Mouse (Mus musculus) hindbrain, embryonic 15.5 days (tissue): ENCODE data around the gene Cd302. TPM values are rescaled to one million over a fixed set of nuclear protein-coding genes. Genes with fewer than 3 reads are reported as not detected.

Experiments used
- ATAC-seq: fragments of 200-750 bp; cut with Nextera tagmentation; 2 replicates; pipeline ENCODE4 v1.8.0; 2017; ENCODE audit warnings: low read depth, moderate number of reproducible peaks, moderate TSS enrichment; ENCODE audit not compliant: low FRiP score
- H3K27ac ChIP-seq: fragments of 300-500 bp; sonication (generic); replicated peaks from 2 replicates; pipeline ENCODE4 v1.5.1; 2015; ENCODE audit warnings: mild to moderate bottlenecking, inconsistent platforms
- H3K27me3 ChIP-seq: fragments of 300-500 bp; sonication (generic); 2 replicates; pipeline ENCODE4 v1.6.1; 2015; ENCODE audit warnings: control low read depth, inconsistent platforms
- H3K36me3 ChIP-seq: fragments of 300-500 bp; sonication (generic); 2 replicates; pipeline ENCODE4 v1.6.1; 2015; ENCODE audit warnings: control low read depth, inconsistent platforms
- H3K4me1 ChIP-seq: fragments of 300-500 bp; sonication (generic); replicated peaks from 2 replicates; pipeline ENCODE4 v1.6.1; 2015; ENCODE audit warnings: control low read depth, inconsistent platforms
- H3K4me2 ChIP-seq: fragments of 300-500 bp; sonication (generic); 2 replicates; pipeline ENCODE4 v1.6.1; 2015; ENCODE audit warnings: moderate library complexity, mild to moderate bottlenecking, inconsistent platforms
- H3K4me3 ChIP-seq: fragments of 300-500 bp; sonication (generic); 2 replicates; pipeline ENCODE4 v1.5.1; 2015; ENCODE audit warnings: mild to moderate bottlenecking, inconsistent platforms
- H3K9ac ChIP-seq: fragments of 300-500 bp; sonication (generic); 2 replicates; pipeline ENCODE4 v1.6.1; 2015; ENCODE audit warnings: inconsistent platforms
- H3K9me3 ChIP-seq: fragments of 300-500 bp; sonication (generic); 2 replicates; pipeline ENCODE4 v1.6.1; 2016; ENCODE audit warnings: control low read depth, inconsistent platforms
- WGBS: fragments of 180-500 bp; shearing (Covaris S2); methylation state at CpG from one replicate; pipeline ENCODE4 v1.1.7; 2015; 5-methylcytosine and 5-hydroxymethylcytosine counted together
- polyA plus RNA-seq: library from polyadenylated mRNA; unstranded; fragments of >200 nt; fragmentation: Nextera tagmentation; extraction: Ambion mirVana; gene quantifications from 2 replicates; pipeline ENCODE4 v1.2.1, GENCODE M21; 2015

Cd302 gene
- 15.9 and 17.5 TPM in 2 replicates for polyA plus RNA-seq

DNA sequence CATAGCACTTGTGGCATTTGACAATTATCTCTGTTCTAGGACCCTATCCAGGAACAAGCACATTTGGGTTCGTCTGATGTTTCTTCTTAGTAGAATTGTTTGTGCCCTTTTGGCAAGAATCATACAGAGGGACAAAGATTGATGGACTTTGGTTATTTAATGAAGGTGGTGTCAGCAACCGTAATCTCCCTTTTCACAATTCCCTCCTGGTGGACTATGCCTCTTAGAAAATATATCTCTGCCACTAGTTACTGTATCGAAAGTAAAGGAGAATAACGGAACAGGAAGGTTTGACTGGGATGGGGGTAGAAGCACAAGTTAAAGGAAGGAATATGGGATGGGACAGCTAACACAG lies at the start of gene Cd302:
TSS of gene Cd302 (minus strand) at position 22 of the 355 bp plus-strand sequence.
- peak within 1 kb of the TSS; percentile 54 for H3K9ac ChIP-seq

DNA sequence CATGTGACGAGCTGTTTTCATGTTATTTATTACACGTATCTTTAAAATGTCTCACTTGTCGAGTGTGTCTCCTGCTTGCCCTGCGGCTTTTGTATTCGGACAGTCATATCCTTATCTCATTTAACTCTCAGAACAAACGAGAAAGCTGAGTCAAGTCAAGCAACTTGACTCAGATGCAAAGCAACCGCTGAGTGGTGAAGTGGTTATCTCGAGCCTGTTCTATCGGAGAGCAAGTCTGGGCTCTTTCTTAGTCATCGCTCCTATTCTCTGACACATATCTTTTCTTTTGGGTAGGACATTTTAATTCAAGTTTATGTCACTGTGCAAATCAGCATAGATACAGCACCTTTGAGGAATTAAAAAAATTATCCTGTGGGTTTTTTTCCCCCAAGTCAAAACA lies 44.4 kb upstream of the Cd302 start:
- Histone ChIP-seq H3K36me3 (no peaks in the 10 kb centered on the region), H3K27ac (no peak overlapping the region), H3K9ac (no peak overlapping the region), H3K9me3 (no peaks in the 10 kb centered on the region), H3K27me3 (no peaks in the 10 kb centered on the region), H3K4me2 (no peak overlapping the region), H3K4me3 (no peak overlapping the region), H3K4me1 (no peaks in the 10 kb centered on the region)
- ATAC-seq: no peak
- WGBS: 95% methylated on average over 10 of the region's 10 CpGs

More for the DNA sequence above, at the start of gene Cd302:
- H3K4me2 ChIP-seq: peak within 1 kb of the TSS; percentile 97
- no peaks in the 10 kb centered on the region for H3K9me3 ChIP-seq
- no peak within 1 kb of the TSS for H3K27ac ChIP-seq
- no peak for ATAC-seq
- WGBS: 56% methylated on average over 4 of the region's 4 CpGs
- H3K27me3 ChIP-seq: peaks cover 13% of the 10 kb centered on the region
- peaks cover 17% of the 10 kb centered on the region for H3K4me1 ChIP-seq
- no peaks in the 10 kb centered on the region for H3K36me3 ChIP-seq
- H3K4me3 ChIP-seq: peak within 1 kb of the TSS; percentile 48

DNA sequence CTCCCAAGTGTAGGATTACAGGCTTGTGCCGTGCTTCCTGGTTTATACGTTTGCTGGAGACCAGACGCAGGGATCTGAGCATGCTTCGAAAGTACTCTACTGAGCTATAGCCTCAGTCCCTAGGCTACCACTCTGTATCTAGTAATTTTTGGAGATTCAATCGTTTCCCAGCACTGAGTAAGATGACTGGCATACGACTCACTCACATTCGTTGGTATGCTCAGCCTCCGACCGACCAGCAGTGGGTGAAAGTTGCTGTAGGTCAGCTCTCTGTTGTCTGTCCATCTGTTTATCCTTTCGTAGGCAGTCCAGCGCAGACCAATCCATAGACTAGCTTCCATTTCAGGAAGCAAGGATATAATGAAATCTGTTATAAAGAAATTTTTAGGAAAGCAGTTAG lies 43.3 kb upstream of the Cd302 start:
- no peak overlapping the region for H3K4me3 ChIP-seq
- 90% methylated on average over 11 of the region's 11 CpGs for WGBS

DNA sequence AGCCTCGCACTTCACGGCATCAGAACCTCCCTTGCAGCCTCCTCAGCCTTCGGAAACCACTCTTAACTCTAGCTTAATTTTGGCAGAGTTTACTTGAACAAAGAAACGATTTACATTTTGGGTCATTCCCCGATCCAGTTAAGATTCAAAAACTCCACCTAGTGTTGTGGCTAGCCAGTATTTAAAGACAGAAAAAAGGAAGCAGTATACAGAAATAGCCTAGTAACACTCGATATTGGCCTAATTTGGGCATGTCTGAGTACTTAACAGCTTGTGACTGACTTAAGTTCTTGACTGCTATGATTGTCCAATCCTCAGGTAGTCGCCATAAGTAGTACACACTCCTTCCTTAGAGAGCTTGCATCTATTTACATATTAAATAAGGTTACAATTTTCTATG lies 42.7 kb upstream of the Cd302 start:
- Histone ChIP-seq H3K36me3 (no peaks in the 10 kb centered on the region), H3K4me2 (no peak overlapping the region), H3K4me1 (no peaks in the 10 kb centered on the region), H3K27ac (no peak overlapping the region), H3K9ac (no peak overlapping the region), H3K4me3 (no peak overlapping the region), H3K9me3 (no peaks in the 10 kb centered on the region), H3K27me3 (no peaks in the 10 kb centered on the region)
- 93% methylated on average over 7 of the region's 7 CpGs for WGBS
- ATAC-seq: no peak

More for the DNA sequence above, 43.3 kb upstream of the Cd302 start:
- Histone ChIP-seq H3K27me3 (no peaks in the 10 kb centered on the region), H3K4me2 (no peak overlapping the region), H3K36me3 (no peaks in the 10 kb centered on the region), H3K9me3 (no peaks in the 10 kb centered on the region), H3K9ac (no peak overlapping the region), H3K4me1 (no peaks in the 10 kb centered on the region), H3K27ac (no peak overlapping the region)
- ATAC-seq: no peak

DNA sequence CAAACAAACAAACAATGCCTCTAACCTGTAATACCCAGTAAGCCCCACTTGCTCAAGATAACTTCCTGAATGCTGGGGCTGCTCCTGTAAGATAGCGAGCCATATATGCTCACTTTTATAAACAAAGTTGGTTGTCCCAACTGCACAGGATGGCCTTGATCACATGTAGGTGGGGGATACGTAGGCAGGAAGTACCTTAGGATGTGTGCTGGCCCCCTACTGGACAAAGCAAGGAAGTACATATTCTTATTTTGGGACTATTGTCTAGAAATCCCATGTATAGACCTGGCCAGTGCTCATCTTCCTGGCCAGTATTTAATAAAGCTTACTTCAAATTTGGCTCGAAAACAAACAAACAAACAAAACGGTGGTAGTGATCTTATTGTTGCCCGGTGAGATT lies 39.1 kb upstream of the Cd302 start:
- ATAC-seq: no peak
- H3K36me3 ChIP-seq: no peaks in the 10 kb centered on the region
- H3K4me1 ChIP-seq: no peaks in the 10 kb centered on the region
- no peak overlapping the region for H3K4me2 ChIP-seq
- no peaks in the 10 kb centered on the region for H3K27me3 ChIP-seq
- no peaks in the 10 kb centered on the region for H3K9me3 ChIP-seq
- H3K4me3 ChIP-seq: no peak overlapping the region
- H3K9ac ChIP-seq: no peak overlapping the region
- H3K27ac ChIP-seq: no peak overlapping the region
- 87% methylated on average over 5 of the region's 5 CpGs for WGBS

DNA sequence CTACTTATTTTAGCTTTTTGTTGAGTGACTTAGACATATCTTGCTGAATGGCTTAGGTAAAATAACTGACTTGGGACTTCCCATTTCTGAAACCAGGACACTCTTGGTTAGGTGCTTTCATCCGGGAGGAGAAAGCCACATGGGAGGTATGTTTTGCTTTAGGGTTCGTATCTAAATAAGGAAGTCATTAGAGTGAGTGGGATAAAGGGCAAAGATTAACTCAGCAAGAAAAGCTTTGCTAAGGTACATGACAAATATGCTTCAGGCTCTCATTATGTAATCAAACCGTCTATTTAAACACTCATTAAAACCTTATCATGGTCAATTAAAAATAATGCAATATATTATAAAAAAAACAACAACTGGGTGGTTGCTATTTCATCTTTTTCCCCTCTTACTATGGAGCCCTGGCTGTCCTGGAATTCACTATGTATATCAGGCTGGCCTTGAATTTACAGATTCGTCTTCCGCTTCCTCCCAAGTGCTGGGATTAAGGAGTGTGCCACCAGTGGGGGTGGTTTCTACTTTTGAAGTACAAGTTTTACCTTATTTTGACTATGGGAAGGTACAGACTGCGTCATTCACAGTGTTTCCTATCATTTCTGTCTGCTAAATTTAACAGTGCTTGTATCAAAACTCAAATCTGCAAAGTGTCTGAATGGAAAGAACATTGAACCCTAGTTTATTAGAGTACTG lies 37.9 kb upstream of the Cd302 start:
- no peaks in the 10 kb centered on the region for H3K4me1 ChIP-seq
- H3K4me2 ChIP-seq: no peak overlapping the region
- H3K4me3 ChIP-seq: no peak overlapping the region
- no peaks in the 10 kb centered on the region for H3K36me3 ChIP-seq
- no peak overlapping the region for H3K9ac ChIP-seq
- H3K9me3 ChIP-seq: no peaks in the 10 kb centered on the region
- no peak for ATAC-seq
- H3K27ac ChIP-seq: no peak overlapping the region
- H3K27me3 ChIP-seq: no peaks in the 10 kb centered on the region
- WGBS: 79% methylated on average over 6 of the region's 6 CpGs

DNA sequence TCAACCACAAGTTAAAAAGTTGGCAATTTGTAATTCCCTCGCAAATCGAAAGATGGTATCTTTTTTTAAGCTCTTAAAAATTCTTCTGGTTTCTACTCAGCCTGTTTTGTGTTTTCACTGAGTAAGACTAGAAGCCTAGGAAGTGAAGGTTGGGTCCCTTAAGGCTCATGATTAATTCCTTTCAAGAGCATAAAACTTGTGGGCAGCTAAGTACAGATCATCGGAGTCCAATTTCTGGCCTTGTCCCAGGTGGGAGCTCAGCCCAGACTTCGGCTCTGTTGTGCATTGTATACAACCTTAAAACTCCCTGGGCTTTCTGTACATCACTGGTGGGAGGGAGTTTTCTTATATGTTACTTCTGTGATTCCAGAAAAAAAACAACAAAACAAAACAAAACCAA lies 19.5 kb upstream of the Cd302 start:
- Histone ChIP-seq H3K36me3 (no peaks in the 10 kb centered on the region), H3K4me2 (no peak overlapping the region), H3K27me3 (no peaks in the 10 kb centered on the region), H3K4me3 (no peak overlapping the region), H3K4me1 (no peaks in the 10 kb centered on the region), H3K27ac (no peak overlapping the region), H3K9me3 (no peaks in the 10 kb centered on the region), H3K9ac (no peak overlapping the region)
- no peak for ATAC-seq
- 88% methylated on average over 4 of the region's 4 CpGs for WGBS

DNA sequence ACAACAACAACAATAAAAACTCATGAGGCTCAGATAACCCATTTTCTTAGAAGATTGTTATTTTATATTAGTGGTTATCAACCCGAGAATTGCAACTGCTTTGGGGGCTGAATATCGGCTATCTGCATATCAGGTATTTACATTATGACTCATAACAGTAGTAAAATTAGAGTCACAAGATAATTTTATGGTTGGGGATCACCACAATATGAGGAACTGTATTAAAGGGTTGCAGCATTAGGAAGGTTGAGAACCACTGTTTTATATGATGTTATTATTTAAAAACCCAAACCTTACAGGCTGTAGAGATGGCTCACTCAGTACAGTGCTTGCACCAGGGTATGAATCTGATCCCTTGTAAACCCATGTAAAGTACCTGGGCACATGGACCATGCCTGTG lies 15.0 kb upstream of the Cd302 start:
- Histone ChIP-seq H3K9ac (no peak overlapping the region), H3K36me3 (no peaks in the 10 kb centered on the region), H3K27ac (no peak overlapping the region), H3K9me3 (0 out of 2 replicates have a peak, but pooled peaks cover 5% of the 10 kb centered on the region), H3K4me3 (no peak overlapping the region), H3K4me2 (no peak overlapping the region), H3K4me1 (no peaks in the 10 kb centered on the region), H3K27me3 (no peaks in the 10 kb centered on the region)
- WGBS: 94% methylated on average over 2 of the region's 2 CpGs
- ATAC-seq: no peak

DNA sequence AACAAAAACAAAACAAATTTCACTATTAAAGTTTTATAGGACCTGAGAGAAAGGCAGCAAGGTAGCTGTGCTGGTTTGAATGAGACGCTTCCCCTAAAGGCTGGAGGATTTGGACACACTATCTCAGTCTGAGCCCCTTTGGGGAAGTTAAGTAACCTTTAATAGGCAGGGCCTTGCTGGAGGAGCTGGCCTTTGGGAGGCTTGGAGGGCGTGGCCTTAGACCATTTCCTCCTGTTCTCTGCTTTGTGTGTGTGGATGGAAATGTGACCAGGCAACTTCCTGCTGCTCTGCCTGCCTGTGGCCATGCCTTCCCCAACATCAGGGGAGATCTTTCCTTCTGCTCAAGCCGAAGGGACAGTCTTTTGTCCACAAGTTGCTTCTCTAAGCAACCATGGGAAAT lies 14.0 kb upstream of the Cd302 start:
- 78% methylated on average over 3 of the region's 3 CpGs for WGBS

DNA sequence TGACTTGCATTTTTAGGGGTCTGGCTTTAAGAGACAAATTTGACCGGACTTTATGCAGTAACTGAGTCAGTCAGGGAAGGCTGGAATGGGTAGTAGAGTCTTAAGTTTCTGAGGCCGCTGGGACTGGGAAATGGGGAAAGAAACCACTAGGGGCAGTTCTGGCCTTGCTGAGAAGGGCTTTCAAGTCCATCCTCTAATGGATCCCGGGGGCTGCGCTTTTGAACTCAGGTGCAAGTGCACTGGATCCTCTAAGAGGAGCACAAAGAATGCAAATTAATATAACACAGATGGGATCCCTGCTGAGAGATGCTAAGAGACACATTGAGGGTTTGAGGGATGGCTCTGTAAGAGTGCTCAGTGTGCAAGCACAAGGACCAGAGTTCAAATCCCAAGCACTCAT lies 7.1 kb upstream of the Cd302 start:
- H3K4me2 ChIP-seq: no peak overlapping the region
- no peaks in the 10 kb centered on the region for H3K4me1 ChIP-seq
- no peaks in the 10 kb centered on the region for H3K27me3 ChIP-seq
- H3K9me3 ChIP-seq: 0 out of 2 replicates have a peak, but pooled peaks cover 5% of the 10 kb centered on the region
- H3K27ac ChIP-seq: no peak overlapping the region
- H3K4me3 ChIP-seq: no peak overlapping the region
- no peak for ATAC-seq
- H3K9ac ChIP-seq: no peak overlapping the region
- 88% methylated on average over 4 of the region's 4 CpGs for WGBS
- H3K36me3 ChIP-seq: no peaks in the 10 kb centered on the region

More for the DNA sequence above, 14.0 kb upstream of the Cd302 start:
- Histone ChIP-seq H3K36me3 (no peaks in the 10 kb centered on the region), H3K9ac (no peak overlapping the region), H3K4me2 (no peak overlapping the region), H3K4me1 (no peaks in the 10 kb centered on the region), H3K4me3 (no peak overlapping the region), H3K9me3 (0 out of 2 replicates have a peak, but pooled peaks cover 5% of the 10 kb centered on the region), H3K27me3 (no peaks in the 10 kb centered on the region), H3K27ac (no peak overlapping the region)
- no peak for ATAC-seq

DNA sequence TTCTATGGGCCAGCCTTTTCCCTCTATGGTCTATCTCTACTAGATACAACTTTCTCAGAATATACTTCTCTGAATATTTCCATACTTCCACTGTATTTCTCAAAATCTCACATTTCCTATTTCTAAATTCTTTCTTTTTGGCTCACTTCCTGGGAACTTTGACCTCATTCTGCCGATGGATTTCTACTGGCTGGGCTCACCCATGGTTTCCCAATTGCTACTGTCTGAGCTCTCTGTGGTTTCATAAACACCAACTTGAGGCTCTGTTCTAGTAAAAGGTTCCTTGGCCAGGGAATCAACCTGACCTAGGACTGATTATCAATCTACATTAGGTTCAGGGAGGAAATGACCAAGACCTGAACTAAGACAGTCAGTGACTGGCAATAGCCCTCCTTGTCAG lies 5.2 kb upstream of the Cd302 start:
- H3K4me2 ChIP-seq: no peak overlapping the region
- peaks cover 2% of the 10 kb centered on the region for H3K4me1 ChIP-seq
- no peaks in the 10 kb centered on the region for H3K9me3 ChIP-seq
- no peak overlapping the region for H3K9ac ChIP-seq
- no peak overlapping the region for H3K27ac ChIP-seq
- WGBS: 73% methylated on average over 1 of the region's 1 CpGs
- H3K4me3 ChIP-seq: no peak overlapping the region
- no peaks in the 10 kb centered on the region for H3K36me3 ChIP-seq
- peaks cover 11% of the 10 kb centered on the region for H3K27me3 ChIP-seq
- ATAC-seq: no peak

DNA sequence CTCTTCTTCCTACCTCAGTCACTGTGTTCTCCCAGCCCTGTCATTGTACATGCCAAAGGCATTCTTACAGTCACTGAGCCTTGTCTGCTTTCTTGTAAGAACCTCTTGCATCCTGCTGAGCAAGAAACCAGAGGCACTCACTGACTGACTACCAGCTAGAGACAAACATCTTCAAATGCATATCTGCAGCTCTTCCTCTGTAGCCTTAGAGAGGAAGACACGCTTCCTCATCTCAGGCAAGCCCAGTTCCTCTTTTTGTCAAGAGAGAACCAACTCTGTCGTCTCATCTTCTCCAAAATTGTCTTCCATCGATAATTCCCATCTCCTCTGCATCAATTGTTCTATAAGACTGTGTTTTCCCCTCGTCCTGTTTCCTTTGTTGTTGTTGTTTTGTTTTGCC lies 4.3 kb upstream of the Cd302 start:
- Histone ChIP-seq H3K27me3 (peaks cover 13% of the 10 kb centered on the region), H3K4me1 (peaks cover 10% of the 10 kb centered on the region), H3K36me3 (no peaks in the 10 kb centered on the region), H3K4me2 (no peak overlapping the region), H3K9ac (no peak overlapping the region), H3K9me3 (no peaks in the 10 kb centered on the region), H3K27ac (no peak overlapping the region), H3K4me3 (no peak overlapping the region)
- ATAC-seq: no peak
- 86% methylated on average over 4 of the region's 4 CpGs for WGBS

DNA sequence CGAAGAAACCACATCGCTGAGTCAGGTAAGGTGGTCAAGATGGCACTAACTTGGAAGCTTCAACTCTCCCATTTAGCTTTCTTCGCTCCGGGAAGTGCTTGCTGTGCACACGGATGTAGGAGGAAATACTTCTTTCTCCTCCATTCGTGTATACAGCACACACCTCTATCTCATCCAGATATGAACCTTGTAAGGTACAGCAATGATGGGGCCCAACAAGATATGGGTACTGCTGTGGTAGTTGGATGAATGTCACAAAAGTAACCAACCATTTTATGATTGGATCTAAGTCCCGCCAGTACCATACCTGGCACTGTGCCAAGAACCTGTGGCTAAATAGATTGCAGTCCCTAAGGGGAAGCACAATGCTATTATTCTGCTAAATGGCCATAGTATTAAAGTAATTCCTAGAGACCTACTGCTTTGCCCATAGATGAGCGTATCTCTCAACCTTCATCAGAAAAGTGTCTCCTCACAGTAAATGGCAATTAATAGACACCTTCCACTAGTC lies 874 bp upstream of the Cd302 start:
- H3K9ac ChIP-seq: no peak overlapping the region
- ATAC-seq: no peak
- H3K4me3 ChIP-seq: no peak overlapping the region
- no peak overlapping the region for H3K27ac ChIP-seq
- WGBS: 83% methylated on average over 8 of the region's 8 CpGs
- H3K4me1 ChIP-seq: peaks cover 17% of the 10 kb centered on the region
- no peaks in the 10 kb centered on the region for H3K9me3 ChIP-seq
- H3K4me2 ChIP-seq: no peak overlapping the region
- H3K36me3 ChIP-seq: no peaks in the 10 kb centered on the region
- H3K27me3 ChIP-seq: peaks cover 13% of the 10 kb centered on the region
